Mouse (Mus musculus): ENCODE data around the gene Rab20.

DNA sequence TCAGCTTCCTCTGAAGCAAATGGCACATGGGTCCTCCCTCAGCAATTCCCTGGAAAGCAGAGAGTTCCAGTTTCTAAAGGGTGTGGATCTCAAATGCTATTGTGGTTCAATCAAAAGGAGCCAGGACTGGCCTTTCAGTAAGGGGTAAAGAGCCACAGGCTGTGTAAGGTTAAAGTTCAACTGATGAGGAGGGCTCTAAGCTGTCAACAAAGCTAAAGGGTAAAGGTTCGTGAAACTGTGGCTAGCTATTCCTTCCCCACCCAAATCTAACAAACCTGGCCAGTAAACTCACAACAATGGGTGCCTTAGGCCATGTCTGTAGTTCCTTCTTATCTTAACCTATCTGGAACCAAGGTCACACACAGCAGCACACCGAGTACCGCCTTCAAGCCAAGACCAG lies 3.4 kb upstream of the Rab20 start:
- TF ChIP-seq CTCF (IDR thresholded peaks at IDR 0.05; ENCODE audit: low read depth, low read length) (no peak), GATA2 (IDR thresholded peaks at IDR 0.05; ENCODE audit: borderline replicate concordance, low read depth, low read length) (no peak), GATA1 (IDR thresholded peaks at IDR 0.05; ENCODE audit: borderline replicate concordance, low read length) (no peak)
